Mouse (Mus musculus): ENCODE data around the gene Nostrin.

Nostrin gene

GRCm38 (mm10) chr2:69129425-69130210 is 6.0 kb upstream of the Nostrin start:
- DNase-seq (ENCODE audit: low spot score in 2 of 2), result no peak

GRCm38 (mm10) chr2:69132046-69132445 is 3.6 kb upstream of the Nostrin start:
- DNase-seq (ENCODE audit: low spot score in 2 of 2), result no peak

- DNase-seq (ENCODE audit: low spot score in 2 of 2), result peak; percentile 17 to 48
Measured at GRCm38 (mm10) chr2:69132488-69133040, 3.0 kb upstream of the Nostrin start.

DNA sequence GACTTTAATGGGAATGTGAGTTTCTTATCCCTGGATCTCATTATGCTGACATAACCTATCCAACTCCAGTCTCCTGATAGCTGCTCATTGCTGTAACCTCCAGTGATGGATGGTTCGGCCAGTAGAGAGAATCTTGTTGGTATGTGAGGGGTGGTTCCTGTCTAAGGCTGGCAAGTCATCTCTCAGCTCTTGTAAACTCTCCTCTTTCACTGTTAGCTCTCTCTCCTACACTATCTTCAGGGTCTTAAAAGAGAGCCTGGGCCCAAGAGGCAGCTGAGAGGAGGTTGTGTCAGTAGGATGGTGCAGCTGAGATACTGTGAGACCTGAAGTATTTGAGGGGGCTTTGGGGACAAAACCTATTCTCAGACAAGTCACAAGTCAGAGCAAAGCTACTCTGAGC is 1.4 kb upstream of the Nostrin start:
- no peak for DNase-seq (ENCODE audit: low spot score in 2 of 2)

GRCm38 (mm10) chr2:69134937-69135336 is 663 bp upstream of the Nostrin start:
- no peak for DNase-seq (ENCODE audit: low spot score in 2 of 2)

GRCm38 (mm10) chr2:69137406-69138084 is 1.9 kb downstream of the Nostrin start:
- no peak for DNase-seq (ENCODE audit: low spot score in 2 of 2)

DNA sequence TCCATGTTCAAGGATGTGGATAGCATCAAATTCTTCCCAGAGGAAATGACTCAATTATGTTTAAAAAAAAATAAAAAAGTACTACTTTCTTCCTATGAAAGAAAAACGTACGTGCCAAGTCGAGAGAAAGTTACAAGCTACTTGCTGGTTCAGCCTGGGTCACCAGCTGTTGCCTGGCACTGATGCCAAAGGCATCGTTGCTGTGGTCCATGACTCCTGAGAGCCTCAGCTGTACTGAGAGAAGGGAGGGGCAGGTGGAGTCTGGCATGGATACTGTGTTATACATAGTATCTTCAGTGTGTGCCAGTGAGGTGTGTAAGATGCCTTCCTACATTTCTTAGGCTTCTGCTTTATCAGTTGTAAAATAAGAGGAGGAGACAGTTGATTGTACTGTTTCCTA is 3.2 kb downstream of the Nostrin start:
- no peak for DNase-seq (ENCODE audit: low spot score in 2 of 2)

GRCm38 (mm10) chr2:69140215-69140614 is 4.6 kb downstream of the Nostrin start:
- DNase-seq (ENCODE audit: low spot score in 2 of 2), result no peak

DNA sequence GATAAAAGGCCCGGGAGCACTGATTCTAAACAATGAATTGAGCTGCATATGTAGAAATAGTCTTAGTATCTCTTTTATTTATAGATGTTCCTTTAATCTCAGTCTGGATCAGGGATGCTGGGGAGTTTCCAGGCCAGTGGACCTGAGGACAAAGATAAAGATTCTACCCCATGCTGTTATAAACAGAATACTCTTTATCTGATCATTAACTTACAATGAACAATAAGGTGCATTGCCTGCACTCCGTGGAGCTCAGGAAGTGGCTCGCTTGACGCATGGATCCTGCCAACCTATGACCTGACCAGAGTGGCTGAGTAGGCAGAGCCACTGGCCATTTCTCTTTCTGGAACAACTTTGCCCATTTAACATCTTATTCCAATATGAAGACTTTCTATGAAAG is 5.2 kb downstream of the Nostrin start:
- DNase-seq (ENCODE audit: low spot score in 2 of 2), result no peak

DNA sequence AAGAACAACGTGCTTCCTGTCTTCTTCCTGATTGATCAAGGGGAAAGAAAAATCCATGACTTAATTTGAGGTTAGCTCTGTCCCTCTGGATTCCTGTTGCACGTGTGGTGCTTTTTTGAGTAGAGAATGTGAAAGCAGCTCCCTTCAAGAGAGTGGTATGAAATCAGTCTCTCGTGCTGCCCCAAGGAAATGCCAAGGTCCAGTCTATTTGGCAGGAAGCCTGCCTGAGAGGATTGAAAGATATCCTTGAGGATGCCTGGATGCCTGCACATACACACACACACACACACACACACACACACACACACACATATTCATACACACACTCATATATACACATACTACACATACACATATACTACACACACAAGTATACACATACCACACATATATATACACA is 13.1 kb downstream of the Nostrin start:
- no peak for DNase-seq (ENCODE audit: low spot score in 2 of 2)

GRCm38 (mm10) chr2:69149154-69149553 is 13.6 kb downstream of the Nostrin start:
- peak in 1 of 2 experiments; percentile 45 for DNase-seq (ENCODE audit: low spot score in 2 of 2)

- DNase-seq (ENCODE audit: low spot score in 2 of 2), result no peak
Measured at GRCm38 (mm10) chr2:69150841-69151240, 15.2 kb downstream of the Nostrin start.

DNA sequence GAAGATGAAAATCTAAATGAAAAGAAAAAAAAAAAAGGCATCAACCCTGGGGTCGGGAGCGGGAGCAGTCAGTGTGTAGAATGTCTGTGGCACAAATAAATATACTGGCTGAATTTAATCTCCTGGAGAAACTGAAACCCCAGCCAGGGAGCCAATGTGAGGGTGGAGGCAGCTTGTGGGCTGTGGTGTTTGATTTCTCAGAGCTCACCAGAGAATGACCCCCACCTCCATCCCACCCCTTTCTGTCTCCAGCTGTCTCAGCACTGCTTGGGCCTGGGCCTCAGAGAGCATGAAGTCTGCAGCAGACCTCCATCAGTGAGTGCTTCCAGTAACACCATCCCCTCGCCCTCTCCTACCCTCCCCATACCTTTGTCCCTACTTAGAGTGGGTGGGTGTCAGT is 20.3 kb downstream of the Nostrin start:
- DNase-seq (ENCODE audit: low spot score in 2 of 2), result no peak

DNA sequence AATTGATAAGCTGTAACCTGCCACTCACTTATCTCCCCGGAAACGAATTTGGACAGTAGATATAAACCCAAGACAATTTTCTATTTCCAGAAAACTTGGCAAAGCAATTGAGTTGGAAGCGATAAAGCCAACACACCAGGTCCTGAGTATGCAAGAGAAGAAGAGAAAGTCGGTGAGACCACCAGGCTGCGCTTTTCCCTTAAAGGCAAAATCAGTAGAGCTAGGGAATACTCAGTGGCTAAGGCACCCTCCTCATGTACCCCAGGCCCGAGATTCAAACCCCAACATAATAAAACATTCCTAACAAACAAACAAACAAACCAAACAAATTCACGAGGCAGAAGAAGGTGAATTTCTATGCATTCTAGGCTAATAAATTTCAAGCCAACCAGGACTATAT is 20.7 kb downstream of the Nostrin start:
- DNase-seq (ENCODE audit: low spot score in 2 of 2), result no peak

DNA sequence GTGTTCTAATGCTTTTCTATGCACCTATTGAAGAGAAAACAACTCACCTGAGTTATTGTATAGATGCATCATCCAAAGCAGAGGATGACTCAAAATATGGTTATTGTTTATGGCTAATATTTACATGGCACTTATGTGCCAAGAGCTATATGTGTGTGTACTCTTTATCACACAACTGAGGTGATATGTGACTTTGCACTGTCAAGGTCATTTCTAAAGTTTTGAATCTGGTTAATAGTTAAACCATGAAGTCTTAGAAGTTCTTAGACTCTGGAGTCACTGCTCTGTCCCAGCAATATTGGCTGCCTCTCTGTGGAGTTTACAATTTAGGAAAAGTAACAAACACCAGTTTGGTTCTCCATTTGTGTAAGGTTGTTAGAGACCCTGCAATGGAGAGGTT is 23.3 kb downstream of the Nostrin start:
- DNase-seq (ENCODE audit: low spot score in 2 of 2), result no peak

DNA sequence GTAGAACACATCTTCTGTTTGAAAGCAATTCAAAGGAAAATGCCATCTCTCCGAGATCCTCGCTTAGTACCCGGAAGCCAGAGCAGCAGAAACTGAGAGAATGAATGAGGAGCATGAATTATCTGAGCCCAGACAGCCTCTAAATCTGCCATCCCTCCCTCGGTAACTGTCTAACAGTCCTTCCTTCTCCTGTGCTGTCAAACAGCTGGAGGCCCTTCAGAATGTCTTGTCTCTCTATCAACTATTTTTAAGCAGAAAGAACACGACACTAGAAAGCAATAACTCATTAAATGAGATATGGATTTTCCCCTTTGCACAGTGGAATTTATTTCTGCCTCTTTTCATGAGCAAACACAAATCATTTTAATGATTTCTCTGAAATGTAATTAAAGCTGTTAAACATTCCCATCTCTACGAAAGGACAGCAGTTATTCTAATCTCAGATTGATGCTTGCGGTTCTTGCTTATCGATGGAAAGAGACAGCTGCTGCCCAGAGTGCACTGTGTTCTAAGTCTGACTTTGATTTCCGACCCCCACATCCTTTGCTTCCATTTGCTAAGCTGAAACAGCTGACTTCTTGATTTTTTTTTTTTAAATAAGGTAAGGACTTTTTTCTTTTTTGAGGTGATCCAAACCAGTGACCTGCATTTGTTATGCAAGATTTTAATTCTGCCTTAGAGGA is 34.9 kb downstream of the Nostrin start:
- no peak for DNase-seq (ENCODE audit: low spot score in 2 of 2)

- no peak for DNase-seq (ENCODE audit: low spot score in 2 of 2)
Measured at GRCm38 (mm10) chr2:69175296-69175695, 39.7 kb downstream of the Nostrin start.

DNA sequence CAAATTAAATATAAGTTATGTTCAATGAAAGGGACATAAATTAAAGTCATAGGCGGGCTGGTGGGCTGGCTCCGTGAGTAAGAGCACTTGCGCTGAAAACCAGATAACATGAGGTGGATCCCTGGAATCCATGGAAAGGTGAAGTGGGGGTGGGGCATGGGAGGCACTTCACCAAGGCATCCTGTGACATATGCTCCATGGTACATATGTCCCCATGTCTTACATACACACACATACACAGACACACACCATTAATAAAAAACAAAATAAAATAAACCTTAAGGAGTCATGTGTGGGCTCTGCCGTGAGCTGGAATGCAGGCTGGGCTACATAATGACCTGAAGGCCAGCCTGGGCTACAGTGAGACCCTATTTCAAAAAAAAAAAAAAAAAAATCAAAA is 44.1 kb downstream of the Nostrin start:
- DNase-seq (ENCODE audit: low spot score in 2 of 2), result no peak

DNA sequence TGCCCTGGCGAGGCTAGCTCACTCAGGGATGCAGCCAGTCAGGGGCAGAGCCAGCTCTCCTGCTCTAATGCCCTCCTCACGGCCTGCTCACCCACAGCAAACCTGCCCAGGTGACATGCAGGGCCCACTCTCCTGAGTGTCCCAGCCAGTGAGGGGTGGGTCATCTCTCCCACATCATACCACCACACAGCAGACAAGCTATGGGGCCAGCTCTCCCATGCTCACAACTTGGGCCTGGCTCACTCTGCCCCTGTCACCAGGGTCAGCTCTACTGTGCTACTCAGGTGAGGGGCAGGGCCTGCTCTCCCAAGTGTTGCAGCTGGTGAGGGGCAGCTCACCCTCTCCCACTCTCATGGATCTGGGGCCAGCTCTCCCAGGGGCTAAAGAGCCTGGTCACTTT is 52.4 kb downstream of the Nostrin start:
- DNase-seq (ENCODE audit: low spot score in 2 of 2), result no peak

- DNase-seq (ENCODE audit: low spot score in 2 of 2), result no peak
Measured at GRCm38 (mm10) chr2:69188732-69189131, 53.1 kb downstream of the Nostrin start.

GRCm38 (mm10) chr2:69189222-69189621 is 53.6 kb downstream of the Nostrin start:
- DNase-seq (ENCODE audit: low spot score in 2 of 2), result no peak

GRCm38 (mm10) chr2:69191059-69191458 is 55.5 kb downstream of the Nostrin start:
- DNase-seq (ENCODE audit: low spot score in 2 of 2), result no peak

All from urinary bladder, adult 18-20 months (tissue).